Mouse (Mus musculus) heart, postnatal 0 days (tissue): ENCODE data around the gene Mfng.

Experiments
- CTCF ChIP-seq: IDR thresholded peaks from 2 replicates; pipeline ENCODE4 v1.5.1; 2016; ENCODE audit warnings: antibody characterized with exemption, control low read depth, low read depth
- EP300 ChIP-seq: IDR thresholded peaks from 2 replicates; pipeline ENCODE4 v1.6.1; 2016; ENCODE audit warnings: antibody characterized with exemption, low read depth

- no peak for TF ChIP-seq CTCF
- no peak for TF ChIP-seq EP300
Measured at GRCm38 (mm10) chr15:78797060-78797329, 23.7 kb upstream of the Mfng start.
